In genomic region chr6:60950415-60950814, GRCm38 (mm10) we compare ENCODE assay signal across 9 mouse cellular contexts. TPM values are rescaled to one million over a fixed set of nuclear protein-coding genes. Genes with fewer than 3 reads are reported as not detected.
A peak's percentile ranks its signal among the peaks of the same experiment; 100 is the strongest.
DNase-seq lines count a peak whose midpoint lies in the region; ATAC-seq and TF ChIP-seq lines count a peak whose summit lies in the region.
"Had no signal": no experiment of that assay in that cellular context is flagged by ENCODE, and none has a peak within 500 bp of the region (broad histone marks: within the 10 kb centered on the region; RNA-seq: fewer than 3 reads in every experiment).

No protein-coding gene starts in this region.

- H3K4me1 ChIP-seq in neural tube, embryonic 12.5 days, result no peaks in the 10 kb centered on the region
- 0 out of 4 replicates have a peak, but pooled peaks cover 0 to 2% of the 10 kb centered on the region in 2 experiments for H3K4me1 ChIP-seq in liver, embryonic 14.5 days (replicated peaks; ENCODE audit: control insufficient read depth in 2 of 2, insufficient read depth in 2 of 2, low read length in 1 of 2)
- H3K4me1 ChIP-seq: heart, embryonic 15.5 days; neural tube, embryonic 13.5 days had no signal

- peak; percentile 27; the same call in 1 of the 2 replicates for TF ChIP-seq EP300 in liver, embryonic 14.5 days (IDR thresholded peaks at IDR 0.05; ENCODE audit: low read depth)

- H3K36me3 ChIP-seq in neural tube, embryonic 12.5 days, result no peaks in the 10 kb centered on the region
- no peaks in the 10 kb centered on the region for H3K36me3 ChIP-seq in liver, embryonic 14.5 days (replicated peaks; ENCODE audit: control insufficient read depth, insufficient read depth, low read depth)
- H3K36me3 ChIP-seq: heart, embryonic 15.5 days; neural tube, embryonic 13.5 days had no signal

- H3K4me2 ChIP-seq in neural tube, embryonic 12.5 days (replicated peaks), result no peak overlapping the region
- no peak overlapping the region for H3K4me2 ChIP-seq in liver, embryonic 14.5 days (ENCODE audit: low read depth)
- H3K4me2 ChIP-seq: heart, embryonic 15.5 days; neural tube, embryonic 13.5 days had no signal

- peak; percentile 91 for TF ChIP-seq CTCF in liver, embryonic 14.5 days (IDR thresholded peaks at IDR 0.05; ENCODE audit: low read depth)

- H3K9ac ChIP-seq in neural tube, embryonic 12.5 days, result no peak overlapping the region
- H3K9ac ChIP-seq in liver, embryonic 14.5 days (replicated peaks), result no peak overlapping the region
- H3K9ac ChIP-seq: heart, embryonic 15.5 days; neural tube, embryonic 13.5 days had no signal

- H3K27ac ChIP-seq in neural tube, embryonic 12.5 days, result no peak overlapping the region
- H3K27ac ChIP-seq in liver, embryonic 14.5 days, result no peak overlapping the region
- H3K27ac ChIP-seq: heart, embryonic 15.5 days; neural tube, embryonic 13.5 days had no signal

- 67% methylated on average over 3 of the region's 3 CpGs for WGBS in neural tube, embryonic 12.5 days
- WGBS in liver, embryonic 14.5 days (ENCODE audit: insufficient replicate concordance), result 49% methylated on average over 3 of the region's 3 CpGs

- H3K4me3 ChIP-seq in neural tube, embryonic 12.5 days, result no peak overlapping the region
- H3K4me3 ChIP-seq in liver, embryonic 14.5 days (ENCODE audit: insufficient read depth in 1 of 2, low read depth in 2 of 2, low read length in 2 of 2), result no peak overlapping the region
- H3K4me3 ChIP-seq: heart, embryonic 15.5 days; neural tube, embryonic 13.5 days had no signal

- DNase-seq in neural tube, embryonic 10.5 days (ENCODE audit: extremely low spot score, low spot score), result no peak
- peak; percentile 6 for DNase-seq in adrenal gland, adult 2 months
- DNase-seq in cerebellum, postnatal 10 days, result peak; percentile 65 to 67
- peak; percentile 35 for DNase-seq in kidney, adult 9 months
- DNase-seq in liver, embryonic 14.5 days (ENCODE audit: low read depth in 3 of 3, low spot score in 3 of 3), result peak; percentile 37 to 55 (median 48)
- peak; percentile 28 to 45 for DNase-seq in spleen, postnatal 14 days (ENCODE audit: low spot score in 2 of 2)

- no peaks in the 10 kb centered on the region for H3K27me3 ChIP-seq in neural tube, embryonic 12.5 days (replicated peaks)
- no peaks in the 10 kb centered on the region for H3K27me3 ChIP-seq in liver, embryonic 14.5 days (ENCODE audit: control insufficient read depth, insufficient read depth, low read length)
- H3K27me3 ChIP-seq: heart, embryonic 15.5 days; neural tube, embryonic 13.5 days had no signal

- no peaks in the 10 kb centered on the region for H3K9me3 ChIP-seq in neural tube, embryonic 12.5 days
- no peaks in the 10 kb centered on the region for H3K9me3 ChIP-seq in liver, embryonic 14.5 days (ENCODE audit: control insufficient read depth, low read length)
- H3K9me3 ChIP-seq: heart, embryonic 15.5 days; neural tube, embryonic 13.5 days had no signal

- ATAC-seq in neural tube, embryonic 12.5 days (ENCODE audit: low FRiP score, low read depth), result 0 out of 2 replicates have a peak, but pooled peaks have one; percentile 56
- ATAC-seq in liver, embryonic 14.5 days (ENCODE audit: insufficient read depth), result peak; percentile 77; the same call in 1 of the 2 replicates

RNA-seq across cellular contexts. Expression of gene Mmrn1, which starts 25.6 kb away (rescaled TPM):
- polyA plus RNA-seq in neural tube, embryonic 12.5 days (2016; fragmentation: Nextera tagmentation; extraction: Ambion mirVana), result 5.3 and 6.6 TPM in 2 replicates
- 1 to 10 TPM; 1.0 to 1.5 TPM for total RNA-seq in adrenal gland, adult 2 months (2021)
- 0.11 TPM in 1 of 2 replicates, not detected in the other for polyA plus RNA-seq in adrenal gland, adult 2 months (2012; rRNA removed)
- 2.0 and 2.9 TPM in 2 replicates for polyA plus RNA-seq in liver, embryonic 14.5 days (2012; rRNA removed)
- 5.0 and 6.9 TPM in 2 replicates for polyA plus RNA-seq in liver, embryonic 14.5 days (2014; fragmentation: Nextera tagmentation; extraction: Ambion mirVana)
